12 mouse cellular contexts compared by ENCODE assay signal in the genomic region with DNA sequence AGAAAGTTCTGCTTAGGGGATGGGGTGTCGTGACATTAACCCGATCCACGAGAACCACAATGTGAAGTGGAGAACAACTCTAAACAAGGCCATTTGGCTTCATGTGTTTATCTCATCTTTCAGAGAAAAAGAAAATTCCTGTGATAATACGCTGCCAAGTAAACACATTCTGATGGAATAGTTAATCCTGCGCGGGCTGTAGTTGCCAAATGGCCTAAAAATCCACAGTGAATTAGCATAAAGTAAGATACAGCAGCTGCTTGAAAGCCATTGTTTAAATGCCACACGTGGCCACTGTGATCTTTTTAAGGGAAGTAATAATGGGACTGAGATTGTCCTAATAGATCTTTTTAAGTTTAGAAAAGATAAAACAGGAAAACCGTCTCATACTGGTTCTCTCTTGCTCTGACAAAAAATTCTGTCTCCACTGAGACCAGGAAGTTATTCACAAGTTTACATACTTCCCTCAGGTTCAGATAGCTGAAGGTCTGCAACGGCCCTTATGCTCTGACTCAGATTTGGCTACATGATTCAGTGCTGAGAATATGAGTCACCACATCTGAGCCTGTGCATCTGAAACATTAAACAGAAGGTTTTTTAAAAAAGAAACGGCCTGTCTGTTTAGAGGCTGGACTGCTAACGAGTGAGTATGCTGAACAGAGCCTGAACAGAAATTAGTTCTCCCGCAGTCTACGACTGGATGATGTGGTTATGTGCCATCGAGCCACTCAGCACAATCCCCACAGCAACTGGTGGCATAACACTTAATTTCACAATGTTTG. TPM values are rescaled to one million over a fixed set of nuclear protein-coding genes. Genes with fewer than 3 reads are reported as not detected.
DNase-seq lines count a peak whose midpoint lies in the region; ATAC-seq and TF ChIP-seq lines count a peak whose summit lies in the region.
"Had no signal": no experiment of that assay in that cellular context is flagged by ENCODE, and none has a peak within 500 bp of the region (broad histone marks: within the 10 kb centered on the region; RNA-seq: fewer than 3 reads in every experiment).

No protein-coding gene starts in this region.

- peak; percentile 81; the same call in 1 of the 2 replicates for ATAC-seq in lung, embryonic 15.5 days (ENCODE audit: borderline replicate concordance, extremely low read depth, low FRiP score, low TSS enrichment)
- peak; percentile 94 for ATAC-seq in stomach, embryonic 16.5 days (ENCODE audit: insufficient read depth, low FRiP score)

- no peak for TF ChIP-seq CTCF in bone marrow macrophage, adult 2 months (IDR thresholded peaks at IDR 0.05; ENCODE audit: low read depth, low read length)

- H3K9me3 ChIP-seq in lung, embryonic 15.5 days: no peaks in the 10 kb centered on the region
- H3K9me3 ChIP-seq in stomach, embryonic 16.5 days (replicated peaks; ENCODE audit: control insufficient read depth, low read length): no peaks in the 10 kb centered on the region
- H3K9me3 ChIP-seq: neural tube, embryonic 12.5 days had no signal

- no peaks in the 10 kb centered on the region for H3K27me3 ChIP-seq in lung, embryonic 15.5 days
- no peaks in the 10 kb centered on the region for H3K27me3 ChIP-seq in stomach, embryonic 16.5 days (ENCODE audit: control insufficient read depth, insufficient read depth, low read length)
- H3K27me3 ChIP-seq: neural tube, embryonic 12.5 days had no signal

- H3K36me3 ChIP-seq in lung, embryonic 15.5 days: no peaks in the 10 kb centered on the region
- H3K36me3 ChIP-seq in stomach, embryonic 16.5 days (ENCODE audit: control insufficient read depth, insufficient read depth, low read length): no peaks in the 10 kb centered on the region
- H3K36me3 ChIP-seq: neural tube, embryonic 12.5 days had no signal

- no peak overlapping the region; the same call in 1 of the 2 replicates for H3K9ac ChIP-seq in lung, embryonic 15.5 days
- no peak overlapping the region for H3K9ac ChIP-seq in stomach, embryonic 16.5 days (ENCODE audit: low read length)
- H3K9ac ChIP-seq: neural tube, embryonic 12.5 days had no signal

- 0 out of 2 replicates have a peak, but pooled peaks cover 8% of the 10 kb centered on the region for H3K4me1 ChIP-seq in lung, embryonic 15.5 days
- H3K4me1 ChIP-seq in bone marrow macrophage, adult 2 months (ENCODE audit: control insufficient read depth, insufficient read depth, low read length): peaks cover 9% of the 10 kb centered on the region
- no peaks in the 10 kb centered on the region for H3K4me1 ChIP-seq in stomach, embryonic 16.5 days (ENCODE audit: control insufficient read depth, insufficient read depth, low read length)
- H3K4me1 ChIP-seq: neural tube, embryonic 12.5 days had no signal

- no peak overlapping the region for H3K4me2 ChIP-seq in lung, embryonic 15.5 days
- H3K4me2 ChIP-seq in stomach, embryonic 16.5 days (ENCODE audit: low read depth, low read length): no peak overlapping the region; the same call in 1 of the 2 replicates
- H3K4me2 ChIP-seq: neural tube, embryonic 12.5 days had no signal

- peak overlapping the region; percentile 75 for H3K27ac ChIP-seq in lung, embryonic 15.5 days
- peak overlapping the region; percentile 30; the same call in 1 of the 2 replicates for H3K27ac ChIP-seq in bone marrow macrophage, adult 2 months (ENCODE audit: insufficient read depth, low read depth, low read length)
- H3K27ac ChIP-seq in stomach, embryonic 16.5 days (ENCODE audit: low read length): peak overlapping the region; percentile 77
- H3K27ac ChIP-seq: neural tube, embryonic 12.5 days had no signal

- DNase-seq in heart, adult 11 months: peak; percentile 71
- DNase-seq in heart, postnatal 36 days: no peak
- DNase-seq in lung, postnatal 25 days (ENCODE audit: low spot score): no peak
- DNase-seq in embryo, embryonic 10 days (ENCODE audit: low spot score): no peak
- DNase-seq in ovary, postnatal 10 days (ENCODE audit: low spot score): no peak
- DNase-seq: cerebellum, adult 11-12 months; gastrocnemius, postnatal 25 days had no signal

- WGBS in lung, embryonic 15.5 days: 42% methylated on average over 14 of the region's 14 CpGs
- 30% methylated on average over 14 of the region's 14 CpGs for WGBS in stomach, embryonic 16.5 days

- intact Hi-C loops in heart, postnatal 36 days (cut with DNase I): no loop called here

- TF ChIP-seq POLR2A in bone marrow macrophage, adult 2 months (IDR thresholded peaks at IDR 0.05; ENCODE audit: borderline replicate concordance, low read depth, low read length): no peak

- no peak overlapping the region for H3K4me3 ChIP-seq in lung, embryonic 15.5 days
- no peak overlapping the region for H3K4me3 ChIP-seq in bone marrow macrophage, adult 2 months (ENCODE audit: insufficient read depth, low read length)
- H3K4me3 ChIP-seq in stomach, embryonic 16.5 days (replicated peaks; ENCODE audit: low read length): no peak overlapping the region
- H3K4me3 ChIP-seq: neural tube, embryonic 12.5 days had no signal

RNA-seq across cellular contexts. Expression of a gene that starts 21.4 kb away (rescaled TPM):
- total RNA-seq in heart, postnatal 36 days (2021): under 1 TPM; 0.30 to 0.31 TPM
- polyA plus RNA-seq in lung, embryonic 15.5 days (2015; fragmentation: Nextera tagmentation; extraction: Ambion mirVana): 0.81 and 1.0 TPM in 2 replicates
- polyA plus RNA-seq in bone marrow macrophage, adult 2 months (2012; ENCODE audit: insufficient read depth, insufficient read length, missing spikeins): not detected in 2 replicates
- polyA plus RNA-seq in stomach, embryonic 16.5 days (2015; fragmentation: Nextera tagmentation; extraction: Ambion mirVana): 2.7 and 2.8 TPM in 2 replicates
- polyA plus RNA-seq: spleen, adult 2 months had no signal
